Mouse (Mus musculus) intestine, embryonic 14.5 days (tissue): ENCODE results near the gene Tmem178b. TPM values are rescaled to one million over a fixed set of nuclear protein-coding genes. Genes with fewer than 3 reads are reported as not detected.

ENCODE experiments used
- ATAC-seq: fragments of 200-750 bp; cut with Nextera tagmentation; replicated peaks from 2 replicates; pipeline ENCODE4 v1.8.0; 2017; ENCODE audit warnings: low read depth, moderate number of reproducible peaks, moderate TSS enrichment, moderate library complexity; ENCODE audit not compliant: low FRiP score, low TSS enrichment
- DNase-seq: peaks from one replicate; pipeline ENCODE4 v3.0.0-alpha.2; 2018; ENCODE audit warnings: low spot score
- H3K27ac ChIP-seq: fragments of 300-500 bp; sonication (generic); 2 replicates; pipeline ENCODE4 v1.5.1; 2014; ENCODE audit warnings: low read depth, mild to moderate bottlenecking, control low read depth
- H3K27me3 ChIP-seq: fragments of 300-500 bp; sonication (generic); replicated peaks from 2 replicates; pipeline ENCODE4 v1.6.1; 2014; ENCODE audit warnings: low read length, control low read depth; ENCODE audit not compliant: control insufficient read depth, insufficient read depth
- H3K36me3 ChIP-seq: fragments of 300-500 bp; sonication (generic); 2 replicates; pipeline ENCODE4 v1.6.1; 2014; ENCODE audit warnings: low read length, control low read depth; ENCODE audit not compliant: control insufficient read depth, insufficient read depth
- H3K4me1 ChIP-seq: fragments of 300-500 bp; sonication (generic); replicated peaks from 2 replicates; pipeline ENCODE4 v1.6.1; 2014; ENCODE audit warnings: low read length, control low read depth, mixed read lengths; ENCODE audit not compliant: control insufficient read depth, insufficient read depth
- H3K4me2 ChIP-seq: fragments of 300-500 bp; sonication (generic); 2 replicates; pipeline ENCODE4 v1.6.1; 2014; ENCODE audit warnings: low read length
- H3K4me3 ChIP-seq: fragments of 300-500 bp; sonication (generic); 2 replicates; pipeline ENCODE4 v1.5.1; 2014; ENCODE audit warnings: low read depth, low read length, control low read depth, mixed read lengths
- H3K9ac ChIP-seq: fragments of 300-500 bp; sonication (generic); 2 replicates; pipeline ENCODE4 v1.6.1; 2014; ENCODE audit warnings: mild to moderate bottlenecking, low read length
- H3K9me3 ChIP-seq: fragments of 300-500 bp; sonication (generic); 2 replicates; pipeline ENCODE4 v1.6.1; 2016; ENCODE audit warnings: low read length, control low read depth; ENCODE audit not compliant: control insufficient read depth
- WGBS: fragments of 180-500 bp; shearing (Covaris S2); extraction: QIAGEN DNeasy Blood & Tissue Kit; methylation state at CpG from one replicate; pipeline ENCODE4 v1.1.7; 2014; 5-methylcytosine and 5-hydroxymethylcytosine counted together
- polyA plus RNA-seq: library from polyadenylated mRNA; unstranded; fragments of >200 nt; fragmentation: Nextera tagmentation; extraction: Ambion mirVana; gene quantifications from 2 replicates; pipeline ENCODE4 v1.2.1, GENCODE M21; 2014

Tmem178b gene
- polyA plus RNA-seq, 1 experiment from 2014 or later, result 1.5 TPM

GRCm38 (mm10) chr6:40217154-40217553 is 344.1 kb downstream of the Tmem178b start:
- Histone ChIP-seq H3K36me3 (no peaks in the 10 kb centered on the region), H3K4me3 (no peak overlapping the region), H3K4me1 (peaks cover 4% of the 10 kb centered on the region; the same call in 1 of the 2 replicates), H3K9ac (no peak overlapping the region), H3K27ac (no peak overlapping the region), H3K27me3 (no peaks in the 10 kb centered on the region), H3K4me2 (no peak overlapping the region), H3K9me3 (no peaks in the 10 kb centered on the region)
- ATAC-seq (no peak), DNase-seq (no peak)
- 98% methylated on average over 12 of the region's 12 CpGs for WGBS

GRCm38 (mm10) chr6:40217651-40218050 is 344.6 kb downstream of the Tmem178b start:
- no peak overlapping the region for H3K4me3 ChIP-seq
- no peak overlapping the region for H3K27ac ChIP-seq
- no peak for DNase-seq
- WGBS, result 92% methylated on average over 3 of the region's 3 CpGs
- no peaks in the 10 kb centered on the region for H3K9me3 ChIP-seq
- no peaks in the 10 kb centered on the region for H3K36me3 ChIP-seq
- no peak overlapping the region for H3K4me2 ChIP-seq
- peaks cover 4% of the 10 kb centered on the region; the same call in 1 of the 2 replicates for H3K4me1 ChIP-seq
- no peaks in the 10 kb centered on the region for H3K27me3 ChIP-seq
- no peak for ATAC-seq
- H3K9ac ChIP-seq, result no peak overlapping the region

- Histone ChIP-seq H3K27me3 (no peaks in the 10 kb centered on the region), H3K9me3 (no peaks in the 10 kb centered on the region), H3K4me1 (peaks cover 4% of the 10 kb centered on the region; the same call in 1 of the 2 replicates), H3K9ac (no peak overlapping the region), H3K27ac (0 out of 2 replicates have a peak overlapping the region, but pooled peaks have one; percentile 33), H3K4me2 (no peak overlapping the region), H3K4me3 (no peak overlapping the region), H3K36me3 (no peaks in the 10 kb centered on the region)
- DNase-seq, result peak; percentile 37
- no peak for ATAC-seq
These were observed 347.6 kb downstream of the Tmem178b start for GRCm38 (mm10) chr6:40220634-40221120.

GRCm38 (mm10) chr6:40225585-40226280 is 352.7 kb downstream of the Tmem178b start:
- H3K4me3 ChIP-seq, result no peak overlapping the region
- DNase-seq (no peak), ATAC-seq (no peak)
- H3K36me3 ChIP-seq, result no peaks in the 10 kb centered on the region
- H3K4me2 ChIP-seq, result no peak overlapping the region
- no peak overlapping the region for H3K27ac ChIP-seq
- H3K9ac ChIP-seq, result no peak overlapping the region
- WGBS, result 80% methylated on average over 11 of the region's 11 CpGs
- H3K27me3 ChIP-seq, result no peaks in the 10 kb centered on the region
- no peaks in the 10 kb centered on the region; the same call in 1 of the 2 replicates for H3K4me1 ChIP-seq
- H3K9me3 ChIP-seq, result no peaks in the 10 kb centered on the region

- no peak overlapping the region for H3K9ac ChIP-seq
- H3K9me3 ChIP-seq, result no peaks in the 10 kb centered on the region
- no peaks in the 10 kb centered on the region for H3K27me3 ChIP-seq
- ATAC-seq (no peak), DNase-seq (no peak)
- WGBS, result 79% methylated on average over 2 of the region's 2 CpGs
- no peaks in the 10 kb centered on the region for H3K4me1 ChIP-seq
- no peak overlapping the region for H3K4me2 ChIP-seq
- no peak overlapping the region for H3K4me3 ChIP-seq
- H3K27ac ChIP-seq, result no peak overlapping the region
- H3K36me3 ChIP-seq, result no peaks in the 10 kb centered on the region
These were observed 355.9 kb downstream of the Tmem178b start for GRCm38 (mm10) chr6:40228981-40229380.

GRCm38 (mm10) chr6:40229985-40230384 is 356.9 kb downstream of the Tmem178b start:
- no peaks in the 10 kb centered on the region for H3K36me3 ChIP-seq
- no peak overlapping the region for H3K9ac ChIP-seq
- no peak overlapping the region for H3K27ac ChIP-seq
- no peak overlapping the region for H3K4me2 ChIP-seq
- no peak overlapping the region for H3K4me3 ChIP-seq
- no peaks in the 10 kb centered on the region for H3K4me1 ChIP-seq
- ATAC-seq (no peak), DNase-seq (no peak)
- WGBS, result 94% methylated on average over 9 of the region's 9 CpGs
- H3K9me3 ChIP-seq, result no peaks in the 10 kb centered on the region
- H3K27me3 ChIP-seq, result no peaks in the 10 kb centered on the region

GRCm38 (mm10) chr6:40234066-40234465 is 361.0 kb downstream of the Tmem178b start:
- H3K9me3 ChIP-seq, result no peaks in the 10 kb centered on the region
- H3K27me3 ChIP-seq, result no peaks in the 10 kb centered on the region
- 44% methylated on average over 5 of the region's 5 CpGs for WGBS
- H3K4me3 ChIP-seq, result no peak overlapping the region
- no peak overlapping the region for H3K4me2 ChIP-seq
- ATAC-seq (no peak), DNase-seq (no peak)
- no peaks in the 10 kb centered on the region for H3K36me3 ChIP-seq
- no peak overlapping the region for H3K27ac ChIP-seq
- H3K9ac ChIP-seq, result no peak overlapping the region
- H3K4me1 ChIP-seq, result no peaks in the 10 kb centered on the region

GRCm38 (mm10) chr6:40235793-40236470 is 362.9 kb downstream of the Tmem178b start:
- Histone ChIP-seq H3K4me1 (no peaks in the 10 kb centered on the region), H3K9ac (no peak overlapping the region), H3K27me3 (no peaks in the 10 kb centered on the region), H3K27ac (no peak overlapping the region), H3K36me3 (no peaks in the 10 kb centered on the region), H3K4me3 (no peak overlapping the region), H3K4me2 (no peak overlapping the region), H3K9me3 (no peaks in the 10 kb centered on the region)
- WGBS, result 33% methylated on average over 10 of the region's 10 CpGs
- ATAC-seq, result no peak
- peak; percentile 91 for DNase-seq
